Mouse (Mus musculus): ENCODE measurements around the gene Spata19. TPM values are rescaled to one million over a fixed set of nuclear protein-coding genes. Genes with fewer than 3 reads are reported as not detected.

Spata19 gene
- not detected in 2 replicates for polyA plus RNA-seq (2015; fragmentation: Nextera tagmentation; extraction: Ambion mirVana)

- Histone ChIP-seq H3K4me2 (no peak within 1 kb of the TSS), H3K36me3 (no peaks in the 10 kb centered on the region), H3K27me3 (replicated peaks) (no peaks in the 10 kb centered on the region), H3K27ac (no peak within 1 kb of the TSS), H3K4me1 (no peaks in the 10 kb centered on the region), H3K9ac (no peak within 1 kb of the TSS), H3K9me3 (no peaks in the 10 kb centered on the region), H3K4me3 (replicated peaks) (no peak within 1 kb of the TSS)
- 63% methylated on average over 3 of the region's 3 CpGs for WGBS
- no peak for ATAC-seq (ENCODE audit: insufficient read depth, low FRiP score, low read depth)
These were observed at the start of gene Spata19 for GRCm38 (mm10) chr9:27396500-27396899. Spata19 (plus strand) TSS chr9:27396800.

- ATAC-seq (ENCODE audit: insufficient read depth, low FRiP score, low read depth): no peak
- Histone ChIP-seq H3K27me3 (replicated peaks) (no peaks in the 10 kb centered on the region), H3K9ac (no peak overlapping the region)
These were observed 43.5 kb upstream of the Spata19 start for GRCm38 (mm10) chr9:27353082-27353481.

DNA sequence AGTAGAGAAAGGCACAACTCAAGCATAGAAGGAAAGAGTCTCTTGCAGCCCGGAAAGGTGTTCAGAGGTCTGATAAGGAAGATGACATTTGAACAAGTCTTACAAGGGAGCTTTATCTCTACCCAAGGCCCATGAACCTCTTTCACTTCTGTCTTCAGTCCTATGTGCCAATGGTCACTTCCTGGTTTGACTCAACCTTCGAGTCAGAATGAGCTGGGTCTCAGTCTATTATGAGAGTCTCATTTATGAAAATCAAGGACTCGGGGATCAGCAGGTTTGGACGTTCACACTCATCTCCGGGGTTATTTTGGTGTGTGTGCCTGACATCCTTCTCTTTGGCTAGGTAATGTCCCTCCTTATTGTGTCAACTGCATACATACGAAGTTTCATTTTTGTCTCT is 38.7 kb upstream of the Spata19 start:
- H3K36me3 ChIP-seq: no peaks in the 10 kb centered on the region
- H3K27me3 ChIP-seq (replicated peaks): no peaks in the 10 kb centered on the region
- no peak overlapping the region for H3K27ac ChIP-seq
- WGBS: 91% methylated on average over 6 of the region's 6 CpGs
- H3K4me1 ChIP-seq: no peaks in the 10 kb centered on the region
- no peak overlapping the region for H3K4me2 ChIP-seq
- no peak for ATAC-seq (ENCODE audit: insufficient read depth, low FRiP score, low read depth)
- no peak overlapping the region for H3K4me3 ChIP-seq (replicated peaks)
- H3K9me3 ChIP-seq: no peaks in the 10 kb centered on the region
- no peak overlapping the region for H3K9ac ChIP-seq

More at GRCm38 (mm10) chr9:27353082-27353481, 43.5 kb upstream of the Spata19 start:
- Histone ChIP-seq H3K4me2 (no peak overlapping the region), H3K9me3 (no peaks in the 10 kb centered on the region), H3K4me1 (no peaks in the 10 kb centered on the region), H3K27ac (no peak overlapping the region), H3K4me3 (replicated peaks) (no peak overlapping the region), H3K36me3 (no peaks in the 10 kb centered on the region)
- WGBS: 78% methylated on average over 7 of the region's 7 CpGs

DNA sequence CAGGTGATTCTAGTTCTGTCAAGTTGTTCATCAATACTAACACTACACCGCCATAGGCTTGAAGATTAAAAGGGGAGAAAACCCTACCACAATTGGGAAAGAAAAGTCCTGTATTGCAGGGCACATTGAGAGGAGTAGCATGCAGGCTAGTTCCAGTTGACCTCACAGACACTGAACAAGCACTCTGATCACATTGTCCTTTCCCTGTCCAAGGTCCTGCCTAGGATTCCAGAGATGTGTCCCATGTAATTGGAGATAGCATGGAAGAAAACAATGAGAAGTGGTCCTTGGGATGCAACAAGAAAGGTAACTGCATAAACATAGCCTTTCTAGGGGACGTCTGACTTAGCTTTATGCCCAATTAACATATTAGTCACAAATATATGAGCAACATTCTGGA is 29.4 kb upstream of the Spata19 start:
- ATAC-seq (ENCODE audit: insufficient read depth, low FRiP score, low read depth): no peak
- H3K4me1 ChIP-seq: no peaks in the 10 kb centered on the region
- WGBS: 61% methylated on average over 2 of the region's 2 CpGs

DNA sequence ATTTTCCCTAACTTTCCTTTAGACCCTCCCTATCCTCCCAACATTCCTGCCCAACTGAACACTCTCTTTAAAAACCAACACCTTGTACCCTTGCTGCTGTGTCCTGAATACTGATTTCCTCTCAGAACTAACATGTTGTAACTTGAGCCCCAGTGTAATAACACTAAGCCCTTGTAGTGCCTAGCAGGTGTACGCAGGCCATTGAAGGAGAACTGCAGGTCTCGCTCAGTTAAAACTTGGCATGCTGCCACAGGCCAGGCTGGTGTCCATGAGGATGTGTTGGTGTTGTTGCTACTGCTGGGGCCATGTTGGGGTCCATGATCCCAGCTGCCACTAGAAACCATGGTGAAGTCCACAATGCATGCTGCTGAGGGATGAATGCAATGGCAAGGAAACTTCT is 27.5 kb upstream of the Spata19 start:
- H3K9me3 ChIP-seq: no peaks in the 10 kb centered on the region
- ATAC-seq (ENCODE audit: insufficient read depth, low FRiP score, low read depth): no peak
- H3K27ac ChIP-seq: no peak overlapping the region

More for the DNA sequence above, 29.4 kb upstream of the Spata19 start:
- no peaks in the 10 kb centered on the region for H3K36me3 ChIP-seq
- no peak overlapping the region for H3K27ac ChIP-seq
- H3K4me2 ChIP-seq: no peak overlapping the region
- H3K9me3 ChIP-seq: no peaks in the 10 kb centered on the region
- H3K9ac ChIP-seq: no peak overlapping the region
- no peaks in the 10 kb centered on the region for H3K27me3 ChIP-seq (replicated peaks)
- no peak overlapping the region for H3K4me3 ChIP-seq (replicated peaks)

DNA sequence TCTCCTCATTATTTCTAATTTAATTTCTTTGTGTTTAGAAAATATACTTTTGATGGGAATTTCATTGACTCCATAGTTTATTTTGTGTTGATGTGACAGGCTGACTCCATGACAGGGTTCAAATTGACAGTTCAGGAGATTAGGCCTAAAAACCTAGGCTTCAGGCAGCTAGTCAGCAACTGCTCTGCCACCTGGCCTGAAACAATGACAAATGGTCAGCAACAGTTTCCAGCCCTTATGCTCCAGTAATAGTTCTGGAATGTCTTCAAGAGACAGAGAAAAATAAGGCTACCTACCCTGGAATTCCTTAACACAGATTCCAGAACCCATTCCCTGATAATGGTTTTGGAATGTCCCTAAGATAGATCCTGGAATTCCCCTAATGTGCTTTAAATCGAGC is 20.9 kb upstream of the Spata19 start:
- Histone ChIP-seq H3K4me3 (replicated peaks) (no peak overlapping the region), H3K27ac (no peak overlapping the region), H3K9ac (no peak overlapping the region), H3K4me2 (no peak overlapping the region), H3K9me3 (no peaks in the 10 kb centered on the region), H3K4me1 (no peaks in the 10 kb centered on the region), H3K27me3 (replicated peaks) (no peaks in the 10 kb centered on the region), H3K36me3 (no peaks in the 10 kb centered on the region)
- no peak for ATAC-seq (ENCODE audit: insufficient read depth, low FRiP score, low read depth)
- WGBS: 60% methylated on average over 1 of the region's 1 CpGs

More for the DNA sequence above, 27.5 kb upstream of the Spata19 start:
- Histone ChIP-seq H3K4me3 (replicated peaks) (no peak overlapping the region), H3K4me2 (no peak overlapping the region), H3K27me3 (replicated peaks) (no peaks in the 10 kb centered on the region), H3K36me3 (no peaks in the 10 kb centered on the region), H3K9ac (no peak overlapping the region), H3K4me1 (no peaks in the 10 kb centered on the region)
- WGBS: 46% methylated on average over 2 of the region's 2 CpGs

GRCm38 (mm10) chr9:27386951-27387350 is 9.6 kb upstream of the Spata19 start:
- WGBS: 88% methylated on average over 3 of the region's 3 CpGs
- no peaks in the 10 kb centered on the region for H3K4me1 ChIP-seq
- ATAC-seq (ENCODE audit: insufficient read depth, low FRiP score, low read depth): no peak
- no peaks in the 10 kb centered on the region for H3K36me3 ChIP-seq
- no peak overlapping the region for H3K27ac ChIP-seq
- H3K4me2 ChIP-seq: no peak overlapping the region
- no peaks in the 10 kb centered on the region for H3K27me3 ChIP-seq (replicated peaks)
- no peak overlapping the region for H3K4me3 ChIP-seq (replicated peaks)
- no peak overlapping the region for H3K9ac ChIP-seq
- H3K9me3 ChIP-seq: no peaks in the 10 kb centered on the region

GRCm38 (mm10) chr9:27401169-27401568 is 4.6 kb downstream of the Spata19 start:
- no peak overlapping the region for H3K27ac ChIP-seq
- no peaks in the 10 kb centered on the region for H3K36me3 ChIP-seq
- no peak overlapping the region for H3K4me3 ChIP-seq (replicated peaks)
- no peaks in the 10 kb centered on the region for H3K9me3 ChIP-seq
- no peaks in the 10 kb centered on the region for H3K4me1 ChIP-seq
- H3K9ac ChIP-seq: no peak overlapping the region
- no peaks in the 10 kb centered on the region for H3K27me3 ChIP-seq (replicated peaks)
- H3K4me2 ChIP-seq: no peak overlapping the region
- ATAC-seq (ENCODE audit: insufficient read depth, low FRiP score, low read depth): no peak
- 81% methylated on average over 4 of the region's 4 CpGs for WGBS

- H3K4me1 ChIP-seq: no peaks in the 10 kb centered on the region
- no peak overlapping the region for H3K27ac ChIP-seq
- H3K4me3 ChIP-seq (replicated peaks): no peak overlapping the region
- no peak overlapping the region for H3K9ac ChIP-seq
- H3K36me3 ChIP-seq: no peaks in the 10 kb centered on the region
- ATAC-seq (ENCODE audit: insufficient read depth, low FRiP score, low read depth): no peak
- H3K27me3 ChIP-seq (replicated peaks): no peaks in the 10 kb centered on the region
- H3K9me3 ChIP-seq: no peaks in the 10 kb centered on the region
- no peak overlapping the region for H3K4me2 ChIP-seq
These were observed 13.1 kb downstream of the Spata19 start for GRCm38 (mm10) chr9:27409733-27410132.

DNA sequence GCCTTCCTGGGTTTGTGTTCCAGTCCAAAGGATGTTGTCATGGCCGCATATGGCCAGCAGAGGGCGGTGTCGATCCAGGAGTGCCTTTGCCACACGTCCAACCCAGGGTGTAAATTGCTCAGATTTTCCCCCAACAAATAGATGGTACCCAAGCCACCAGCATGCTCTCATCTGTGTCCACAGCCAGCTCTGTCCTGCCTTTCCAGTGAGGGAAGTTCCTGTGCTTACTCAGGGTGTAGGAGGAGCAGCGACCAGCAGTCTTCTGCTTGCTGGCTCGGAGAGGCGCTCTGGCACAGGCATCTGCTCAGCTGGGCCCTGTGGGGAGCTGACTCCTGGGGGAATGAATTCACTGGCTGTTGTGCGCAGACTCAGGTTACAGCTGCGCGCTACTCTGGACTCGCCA is 17.5 kb downstream of the Spata19 start:
- H3K4me1 ChIP-seq: no peaks in the 10 kb centered on the region
- peak; percentile 27; the same call in 1 of the 2 replicates for ATAC-seq (ENCODE audit: insufficient read depth, low FRiP score, low read depth)
- no peak overlapping the region for H3K27ac ChIP-seq
- H3K4me3 ChIP-seq (replicated peaks): peak overlapping the region; percentile 13; the same call in 1 of the 2 replicates
- H3K36me3 ChIP-seq: no peaks in the 10 kb centered on the region
- H3K4me2 ChIP-seq: peak overlapping the region; percentile 42
- H3K9me3 ChIP-seq: no peaks in the 10 kb centered on the region
- no peak overlapping the region for H3K9ac ChIP-seq
- H3K27me3 ChIP-seq (replicated peaks): no peaks in the 10 kb centered on the region
- WGBS: 4% methylated on average over 11 of the region's 11 CpGs

DNA sequence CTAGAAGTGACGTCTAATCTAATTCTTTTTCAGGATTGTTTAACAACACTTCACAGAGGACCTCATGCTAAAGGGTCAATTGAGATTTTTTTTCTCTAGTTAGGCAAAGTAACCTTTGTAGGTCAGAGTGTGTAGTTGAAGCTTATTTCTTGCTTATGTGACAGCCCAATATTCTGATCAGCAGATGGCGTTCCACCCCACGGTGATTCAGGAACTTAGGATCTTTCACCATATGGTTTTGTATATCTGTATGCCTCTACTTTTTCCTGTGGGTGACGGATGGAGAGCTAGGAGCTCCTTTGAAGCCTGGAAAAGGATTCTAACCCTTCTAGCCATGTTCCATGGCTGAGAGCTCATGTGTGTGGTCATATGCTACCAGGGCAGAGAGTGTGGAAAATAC is 27.9 kb downstream of the Spata19 start:
- H3K9ac ChIP-seq: no peak overlapping the region
- H3K36me3 ChIP-seq: no peaks in the 10 kb centered on the region
- H3K27me3 ChIP-seq (replicated peaks): no peaks in the 10 kb centered on the region
- no peak overlapping the region for H3K4me2 ChIP-seq
- H3K4me3 ChIP-seq (replicated peaks): no peak overlapping the region
- H3K27ac ChIP-seq: no peak overlapping the region
- H3K4me1 ChIP-seq: no peaks in the 10 kb centered on the region
- no peak for ATAC-seq (ENCODE audit: insufficient read depth, low FRiP score, low read depth)
- no peaks in the 10 kb centered on the region for H3K9me3 ChIP-seq
- WGBS: 52% methylated on average over 4 of the region's 4 CpGs

DNA sequence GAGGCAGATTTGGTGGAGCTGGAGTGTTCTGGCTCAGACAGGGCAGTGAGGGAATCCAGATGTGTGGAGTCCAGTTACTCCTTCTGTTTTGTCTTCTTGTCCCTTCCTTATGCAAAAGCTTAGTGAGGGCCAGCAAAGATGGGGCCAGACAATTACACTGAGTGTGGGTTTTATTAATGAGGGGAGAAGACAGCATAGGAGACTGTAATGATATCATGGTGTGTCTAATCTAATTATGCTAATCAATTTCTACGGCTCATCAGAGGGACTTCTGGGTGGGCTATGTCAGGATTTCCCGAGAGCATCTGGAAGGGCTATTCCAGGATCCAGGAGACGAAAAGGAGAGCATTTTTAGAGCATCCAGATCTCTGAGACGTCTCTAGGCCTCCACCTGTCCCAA is 32.0 kb downstream of the Spata19 start:
- no peak overlapping the region for H3K4me2 ChIP-seq

DNA sequence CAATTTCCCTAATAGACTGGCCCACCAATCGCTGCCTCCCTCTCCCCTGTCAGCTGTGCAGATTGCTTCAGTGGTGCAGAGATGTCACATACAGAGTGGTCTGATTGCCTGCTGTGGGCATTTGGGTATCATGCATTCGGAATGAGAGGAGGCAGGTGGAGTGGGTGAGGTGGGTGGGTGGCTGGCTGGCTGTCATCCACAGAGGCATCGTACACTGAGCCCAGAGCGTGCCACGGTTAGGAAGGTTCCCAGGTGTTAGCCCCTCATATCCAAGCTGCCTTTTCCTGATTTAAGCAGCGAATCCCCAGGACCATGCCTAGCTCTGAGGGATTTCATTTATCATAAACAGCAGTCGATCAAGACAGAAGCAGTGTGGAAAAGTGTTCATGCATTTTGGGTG is 36.7 kb downstream of the Spata19 start:
- 78% methylated on average over 7 of the region's 7 CpGs for WGBS
- Histone ChIP-seq H3K27me3 (replicated peaks) (no peaks in the 10 kb centered on the region), H3K4me3 (replicated peaks) (no peak overlapping the region), H3K4me1 (no peaks in the 10 kb centered on the region), H3K9me3 (no peaks in the 10 kb centered on the region), H3K36me3 (no peaks in the 10 kb centered on the region), H3K27ac (no peak overlapping the region), H3K9ac (no peak overlapping the region), H3K4me2 (no peak overlapping the region)
- ATAC-seq (ENCODE audit: insufficient read depth, low FRiP score, low read depth): no peak

More for the DNA sequence above, 32.0 kb downstream of the Spata19 start:
- no peaks in the 10 kb centered on the region for H3K27me3 ChIP-seq (replicated peaks)
- no peak for ATAC-seq (ENCODE audit: insufficient read depth, low FRiP score, low read depth)
- H3K9me3 ChIP-seq: no peaks in the 10 kb centered on the region
- WGBS: 62% methylated on average over 4 of the region's 4 CpGs
- H3K36me3 ChIP-seq: no peaks in the 10 kb centered on the region
- no peaks in the 10 kb centered on the region for H3K4me1 ChIP-seq
- H3K27ac ChIP-seq: no peak overlapping the region
- H3K4me3 ChIP-seq (replicated peaks): no peak overlapping the region
- no peak overlapping the region for H3K9ac ChIP-seq
